Mouse (Mus musculus): Measurements from ENCODE around the gene Lgals3.

Lgals3 gene

DNA sequence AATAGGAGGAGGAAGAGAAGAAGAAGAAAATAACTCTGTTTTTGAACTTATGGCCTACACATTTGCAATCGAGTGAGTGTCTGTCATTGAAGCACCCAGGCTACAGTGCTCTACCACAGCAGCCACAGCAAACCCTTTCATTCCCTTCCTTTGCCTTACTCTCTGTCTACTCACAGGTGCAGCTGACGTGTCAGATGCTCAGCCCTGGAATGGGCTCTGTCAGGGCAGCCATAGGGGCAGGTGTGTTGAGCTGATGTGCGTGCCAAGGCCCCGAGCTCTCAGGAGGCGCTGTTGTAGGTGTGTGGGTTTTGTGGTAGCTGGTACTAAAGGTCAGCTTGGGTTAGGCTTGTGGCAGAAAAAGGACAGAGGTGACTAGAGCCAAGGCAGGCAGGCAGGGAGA lies 2.2 kb downstream of the Lgals3 start:
- DNase-seq (ENCODE audit: low spot score) = no peak

DNA sequence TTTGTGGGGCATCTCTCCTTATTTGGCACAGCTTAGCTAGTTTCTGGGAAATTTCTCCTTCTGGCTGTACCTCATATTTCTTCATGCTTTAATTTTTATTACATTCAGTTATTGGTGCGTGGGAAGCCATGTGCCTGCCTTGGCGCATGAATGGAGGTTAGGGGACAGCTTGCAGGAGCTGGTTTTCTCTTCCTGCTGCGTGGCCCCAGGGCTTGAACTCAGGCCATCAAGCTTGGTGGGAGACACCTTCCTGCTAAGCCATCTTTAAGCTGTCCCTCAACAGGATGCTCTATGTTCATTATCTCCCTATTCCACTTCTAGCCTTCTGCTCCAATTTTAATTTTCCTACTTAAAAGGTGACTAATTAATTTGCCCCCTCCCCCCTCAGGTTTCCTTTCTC lies 3.2 kb downstream of the Lgals3 start:
- no peak for DNase-seq (ENCODE audit: low spot score)

DNA sequence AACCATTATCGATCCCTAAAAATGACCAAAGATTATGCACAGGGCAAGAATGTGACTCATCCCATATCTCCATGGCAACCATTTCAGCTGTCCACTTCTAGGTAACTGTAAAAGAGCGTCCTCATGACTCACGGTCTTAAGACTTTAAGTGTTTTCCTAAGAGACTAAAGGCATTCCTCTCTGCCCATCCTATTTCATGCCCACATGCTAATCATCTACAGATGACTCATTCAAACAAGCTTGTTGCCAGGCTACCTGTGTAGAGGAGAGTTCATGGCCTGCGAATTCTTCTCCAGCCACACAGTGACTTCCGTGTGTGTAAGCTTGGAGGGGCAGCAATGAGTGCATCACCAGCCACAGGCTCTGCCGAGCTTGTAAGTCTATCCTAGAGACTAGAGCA lies 4.1 kb downstream of the Lgals3 start:
- DNase-seq (ENCODE audit: low spot score) = no peak

DNA sequence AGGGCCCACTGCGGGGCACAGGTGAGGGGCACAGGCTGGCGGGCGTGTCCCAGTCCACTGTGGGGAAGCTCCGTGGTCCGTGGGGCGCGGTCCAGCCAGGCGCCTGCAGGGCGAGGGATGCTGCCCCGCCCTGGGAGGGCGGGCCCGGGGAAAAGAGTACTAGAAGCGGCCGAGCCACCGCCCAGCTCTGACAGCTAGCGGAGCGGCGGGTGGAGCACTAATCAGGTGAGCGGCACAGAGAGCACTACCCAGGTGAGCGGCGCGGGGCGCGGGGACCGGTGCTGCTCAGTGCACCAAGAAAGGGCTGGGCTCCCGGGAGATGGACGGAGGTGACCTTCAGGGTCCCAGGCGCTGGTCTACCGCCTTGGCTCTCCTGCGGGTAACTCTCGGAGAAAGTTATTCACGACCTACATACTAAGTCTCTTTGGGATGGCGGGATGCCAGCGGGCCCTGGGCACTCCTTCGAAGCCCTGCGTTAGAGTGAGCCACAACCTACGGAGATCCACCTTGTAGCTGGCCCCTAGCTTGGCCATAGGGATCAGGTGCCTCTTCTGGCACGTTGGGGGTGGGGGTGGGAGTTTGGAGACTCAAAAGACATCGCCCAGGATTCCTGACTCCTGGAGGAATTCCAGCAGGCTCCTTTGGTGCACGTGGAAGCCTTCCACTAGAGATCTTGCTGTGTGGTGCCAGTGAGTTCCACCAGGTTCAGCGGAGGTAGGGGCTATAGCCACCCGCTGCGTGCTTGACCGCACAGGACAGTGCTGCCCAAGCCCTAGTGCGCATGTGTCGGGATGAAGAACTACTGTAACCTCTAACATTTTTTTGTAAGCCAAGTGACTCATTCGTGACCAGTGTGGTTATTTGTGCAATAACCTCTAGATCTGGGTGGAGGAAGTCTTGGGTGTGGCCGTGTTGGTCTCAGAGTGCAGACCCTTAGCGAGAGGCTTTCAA lies 6.5 kb downstream of the Lgals3 start:
- DNase-seq (ENCODE audit: low spot score) = peak; percentile 39

DNA sequence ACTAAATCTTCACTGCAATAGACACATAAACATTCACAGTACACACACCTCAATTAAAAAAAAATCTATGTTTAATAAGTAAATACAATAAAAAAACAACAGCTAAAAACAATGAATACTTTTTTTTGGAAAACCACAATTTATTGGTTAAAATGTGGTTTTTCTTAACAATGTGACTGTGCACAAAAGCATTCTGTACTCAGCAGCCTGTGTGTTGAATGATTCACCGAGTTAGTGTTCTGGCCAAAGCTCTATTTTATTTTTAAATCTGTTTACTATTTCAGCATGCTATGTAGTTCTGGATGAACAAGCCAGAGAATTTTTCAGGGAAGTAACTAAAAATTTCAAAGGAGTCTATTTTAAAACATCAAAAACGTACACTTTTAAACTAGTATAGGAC lies 9.0 kb downstream of the Lgals3 start:
- DNase-seq (ENCODE audit: low spot score) = no peak

DNA sequence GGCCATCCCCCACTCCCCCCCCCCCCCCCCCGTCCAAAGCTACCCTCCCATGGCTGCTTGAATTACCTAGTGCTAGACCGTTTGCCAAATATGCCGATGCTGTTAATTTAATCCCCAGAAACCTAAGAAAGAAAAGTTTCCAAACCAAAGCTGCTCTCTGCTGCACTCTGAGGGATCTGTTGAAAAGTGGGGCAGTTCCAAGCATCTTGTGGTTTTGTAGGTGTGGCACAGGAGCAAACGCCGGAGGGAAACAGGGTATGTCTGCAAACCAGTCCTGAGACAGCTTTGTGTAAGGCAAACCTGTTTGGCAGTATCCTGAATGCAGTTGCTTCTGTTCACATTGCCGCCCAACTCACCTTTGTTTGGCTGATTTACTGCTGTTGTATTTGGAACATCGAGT lies 10.8 kb downstream of the Lgals3 start:
- no peak for DNase-seq (ENCODE audit: low spot score)

DNA sequence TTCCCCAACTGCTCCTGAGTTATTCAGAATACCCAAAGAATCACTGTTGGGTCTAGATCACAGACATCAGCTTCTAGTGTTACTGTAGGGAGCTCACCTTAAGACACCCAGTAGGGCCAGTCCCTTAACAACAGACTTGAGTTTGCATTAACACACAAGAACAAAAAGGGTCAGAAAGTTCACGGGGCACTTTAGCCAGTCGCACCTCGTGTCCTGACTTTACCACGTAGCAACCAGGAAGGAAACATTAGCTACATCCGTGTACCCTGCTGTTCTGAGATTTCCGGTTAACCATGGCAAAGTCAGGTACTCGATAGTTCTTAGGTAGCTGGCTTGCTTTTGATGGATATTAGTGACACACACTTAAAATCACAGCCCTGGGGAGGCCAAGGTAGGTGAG lies 16.4 kb downstream of the Lgals3 start:
- no peak for DNase-seq (ENCODE audit: low spot score)

DNA sequence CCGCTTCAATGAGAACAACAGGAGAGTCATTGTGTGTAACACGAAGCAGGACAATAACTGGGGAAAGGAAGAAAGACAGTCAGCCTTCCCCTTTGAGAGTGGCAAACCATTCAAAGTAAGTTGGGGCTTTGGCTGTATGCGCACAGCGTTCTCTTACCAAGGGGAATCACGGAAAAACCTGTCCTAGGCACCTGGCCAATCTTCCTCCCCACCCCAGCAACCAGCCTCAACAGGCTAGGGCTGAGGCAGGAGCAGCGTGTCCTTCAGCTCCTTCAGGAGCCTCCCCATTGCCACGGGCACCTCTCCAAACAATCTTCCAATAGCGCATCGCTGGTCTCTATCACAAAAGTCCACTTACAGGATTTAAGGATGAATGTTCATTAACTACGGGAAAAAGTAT lies 17.1 kb downstream of the Lgals3 start:
- DNase-seq (ENCODE audit: low spot score) = peak; percentile 45

DNA sequence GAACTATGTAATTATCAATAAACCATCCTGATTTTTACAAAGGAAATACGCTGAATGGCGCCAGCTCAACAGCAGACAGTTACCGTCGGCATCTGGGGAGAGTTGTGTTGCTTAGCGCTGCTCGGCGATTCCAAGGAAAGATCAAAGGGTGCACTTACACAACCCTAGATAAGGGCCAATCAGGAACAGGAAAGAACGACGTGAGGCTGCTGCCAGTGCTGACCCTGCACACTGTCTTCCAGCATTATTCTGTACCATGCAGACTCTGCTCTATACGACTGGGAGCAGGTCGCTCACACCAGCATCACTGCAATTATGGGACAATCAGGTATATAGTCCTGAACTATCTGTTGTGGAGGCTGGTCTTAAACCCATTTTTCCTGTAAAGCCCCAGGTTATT lies 18.6 kb downstream of the Lgals3 start:
- DNase-seq (ENCODE audit: low spot score) = no peak

DNA sequence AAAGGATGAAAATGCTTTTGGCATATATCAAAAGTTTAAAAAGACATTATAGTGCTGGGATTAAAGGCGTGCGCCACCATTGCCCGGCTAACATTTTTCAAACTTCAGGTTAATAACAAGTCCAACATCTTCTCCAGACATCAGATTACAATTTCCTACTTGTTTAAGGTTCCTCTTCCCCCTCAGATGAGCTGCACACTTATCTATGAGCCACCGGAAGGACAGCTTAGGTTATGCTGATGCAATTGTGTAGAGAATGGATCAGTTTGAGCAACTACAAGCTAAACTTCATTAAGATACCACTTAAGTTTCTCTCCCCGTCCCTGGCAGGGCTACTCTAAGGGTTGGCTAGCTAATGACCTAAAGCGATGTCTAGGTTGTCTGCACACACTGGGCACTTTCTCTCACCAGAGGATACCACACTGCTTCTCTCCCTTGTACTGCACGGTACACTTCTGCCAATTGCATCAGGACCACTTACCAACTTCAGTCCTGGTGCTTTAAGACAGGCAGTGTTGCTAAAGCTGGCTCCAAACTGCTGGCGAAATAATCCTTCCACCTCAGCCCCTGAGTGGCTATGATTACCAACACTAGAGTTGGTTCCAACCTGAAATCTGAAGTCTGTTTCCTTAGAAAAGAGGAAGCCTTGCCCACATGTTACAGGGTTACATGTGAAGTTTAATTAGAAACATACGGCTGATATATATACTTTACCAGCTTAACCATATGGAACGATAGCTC lies 26.0 kb downstream of the Lgals3 start:
- no peak for DNase-seq (ENCODE audit: low spot score)

DNA sequence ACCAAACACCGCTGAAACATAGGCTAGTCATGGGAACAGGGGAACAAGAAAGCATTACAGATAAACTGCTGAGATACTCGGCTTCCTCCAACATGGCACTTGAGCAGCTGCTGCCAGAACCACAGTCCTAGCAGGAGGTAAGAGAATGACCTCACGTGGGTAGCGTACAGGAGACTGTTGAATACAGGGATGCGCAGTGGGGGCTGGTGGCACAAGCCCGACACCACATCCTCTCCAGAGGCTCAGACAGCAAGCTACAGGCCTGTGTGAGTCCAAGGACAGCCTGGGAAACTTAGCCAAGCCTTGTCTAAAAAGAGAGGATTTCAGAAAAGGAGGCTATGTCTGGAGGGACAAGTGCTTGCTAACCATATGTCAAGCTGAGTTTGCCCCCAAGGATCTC lies 27.5 kb downstream of the Lgals3 start:
- no peak for DNase-seq (ENCODE audit: low spot score)

DNA sequence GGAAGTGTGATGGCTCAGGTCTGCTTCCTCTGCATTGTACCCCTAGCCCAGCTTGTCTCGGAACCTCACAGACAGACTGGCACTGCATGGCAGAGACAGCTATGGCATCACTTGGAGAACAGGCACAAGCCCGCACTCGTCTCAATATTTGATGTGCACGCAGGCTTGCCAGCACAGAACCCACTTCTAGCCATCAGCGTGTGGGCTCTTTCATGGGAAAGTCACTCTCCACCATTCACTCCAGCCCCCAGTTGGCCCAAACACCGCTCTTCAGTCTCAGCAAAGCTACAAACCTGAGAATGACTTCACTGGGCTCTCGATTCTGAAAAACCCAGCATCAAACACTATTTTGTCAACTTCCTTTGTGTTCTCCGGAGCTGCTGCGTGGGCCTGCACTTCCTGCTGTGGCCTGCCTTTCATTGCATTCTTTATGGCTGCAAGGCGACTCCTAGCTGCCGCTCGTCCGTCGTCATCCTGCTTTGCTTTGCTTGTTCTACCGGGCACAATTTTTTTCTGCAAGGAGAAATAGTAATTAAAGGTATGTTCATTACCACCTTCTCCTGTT lies 28.0 kb downstream of the Lgals3 start:
- no peak for DNase-seq (ENCODE audit: low spot score)

DNA sequence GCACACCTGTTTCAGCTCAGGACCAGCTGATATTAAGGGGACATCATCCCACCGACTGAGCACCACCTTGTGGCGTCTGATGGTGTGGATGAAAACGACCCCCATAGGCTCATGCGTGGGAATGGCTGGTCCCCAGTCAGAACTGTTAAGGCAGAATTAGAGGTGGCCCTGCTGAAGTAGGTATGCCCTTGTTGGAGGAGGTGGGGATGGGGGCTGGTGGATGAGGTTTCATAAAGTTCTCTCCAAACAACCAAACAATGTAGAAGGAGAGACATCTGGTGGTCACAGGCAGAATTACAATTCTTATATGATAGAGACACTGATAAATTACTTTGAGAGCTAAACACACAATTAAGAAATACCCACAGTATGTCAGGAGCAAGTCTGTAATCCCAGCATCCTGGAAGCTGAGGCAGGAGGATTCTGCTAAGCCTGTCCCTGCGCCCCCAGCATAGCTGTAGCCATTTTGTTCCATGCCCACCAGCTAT lies 28.7 kb downstream of the Lgals3 start:
- peak; percentile 7 for DNase-seq (ENCODE audit: low spot score)

DNA sequence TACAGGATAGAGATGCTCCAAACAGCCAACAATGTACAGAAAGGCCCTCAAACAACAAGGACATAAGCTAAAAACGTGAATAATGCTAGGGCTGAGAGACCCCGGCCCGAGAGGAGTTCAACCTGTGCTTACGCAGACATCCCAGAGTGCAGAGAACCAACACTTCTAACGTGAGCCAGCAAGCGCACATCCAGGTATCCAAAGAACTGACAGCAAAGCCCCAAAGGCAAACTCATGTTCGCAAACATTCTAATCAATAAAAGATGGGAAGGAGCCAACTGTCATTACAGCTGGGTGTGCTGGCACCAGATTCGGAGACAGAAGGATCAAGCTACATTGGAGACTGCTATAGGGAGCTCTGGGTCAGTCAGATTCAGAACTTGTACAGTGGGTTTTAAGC lies 35.2 kb downstream of the Lgals3 start:
- no peak for DNase-seq (ENCODE audit: low spot score)

DNA sequence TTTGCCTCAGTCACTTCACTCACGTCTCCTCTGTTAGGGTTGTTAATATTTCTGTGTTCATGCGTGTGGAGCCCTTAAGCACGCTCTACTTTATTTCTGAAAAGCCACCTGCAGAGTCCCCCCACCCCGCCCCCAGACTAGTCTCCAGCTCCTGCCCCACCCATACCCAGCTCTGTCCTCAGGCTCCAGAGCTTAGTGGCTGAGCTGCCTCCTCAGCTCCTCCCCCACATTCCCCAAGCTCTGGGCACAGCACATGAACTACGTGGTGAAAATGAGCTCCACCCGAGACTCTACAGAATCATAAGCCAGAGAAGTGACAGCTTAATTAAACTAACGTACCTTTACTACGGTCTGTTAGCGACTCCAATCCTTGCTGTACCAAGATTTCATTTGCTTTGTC lies 38.4 kb downstream of the Lgals3 start:
- DNase-seq (ENCODE audit: low spot score) = no peak

DNA sequence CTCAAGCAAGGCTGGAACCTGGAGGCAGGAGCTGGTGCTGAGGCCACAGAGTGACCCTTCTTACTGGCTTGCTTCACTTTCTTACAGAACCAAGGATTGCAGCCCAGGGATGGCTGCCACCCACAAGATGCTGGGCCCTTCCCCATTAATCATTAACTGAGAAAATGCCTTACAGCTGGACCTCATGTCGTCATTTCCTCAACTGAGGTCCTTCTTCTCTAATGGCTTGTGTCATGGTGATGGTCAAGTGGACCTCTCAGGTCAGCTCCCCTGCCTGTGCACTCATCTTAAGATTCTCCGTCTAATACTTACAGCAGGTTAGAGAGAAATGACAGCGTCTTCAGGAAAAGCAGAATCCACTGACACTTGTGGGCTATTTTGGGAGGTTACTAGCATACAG lies 49.8 kb downstream of the Lgals3 start:
- no peak for DNase-seq (ENCODE audit: low spot score)

DNA sequence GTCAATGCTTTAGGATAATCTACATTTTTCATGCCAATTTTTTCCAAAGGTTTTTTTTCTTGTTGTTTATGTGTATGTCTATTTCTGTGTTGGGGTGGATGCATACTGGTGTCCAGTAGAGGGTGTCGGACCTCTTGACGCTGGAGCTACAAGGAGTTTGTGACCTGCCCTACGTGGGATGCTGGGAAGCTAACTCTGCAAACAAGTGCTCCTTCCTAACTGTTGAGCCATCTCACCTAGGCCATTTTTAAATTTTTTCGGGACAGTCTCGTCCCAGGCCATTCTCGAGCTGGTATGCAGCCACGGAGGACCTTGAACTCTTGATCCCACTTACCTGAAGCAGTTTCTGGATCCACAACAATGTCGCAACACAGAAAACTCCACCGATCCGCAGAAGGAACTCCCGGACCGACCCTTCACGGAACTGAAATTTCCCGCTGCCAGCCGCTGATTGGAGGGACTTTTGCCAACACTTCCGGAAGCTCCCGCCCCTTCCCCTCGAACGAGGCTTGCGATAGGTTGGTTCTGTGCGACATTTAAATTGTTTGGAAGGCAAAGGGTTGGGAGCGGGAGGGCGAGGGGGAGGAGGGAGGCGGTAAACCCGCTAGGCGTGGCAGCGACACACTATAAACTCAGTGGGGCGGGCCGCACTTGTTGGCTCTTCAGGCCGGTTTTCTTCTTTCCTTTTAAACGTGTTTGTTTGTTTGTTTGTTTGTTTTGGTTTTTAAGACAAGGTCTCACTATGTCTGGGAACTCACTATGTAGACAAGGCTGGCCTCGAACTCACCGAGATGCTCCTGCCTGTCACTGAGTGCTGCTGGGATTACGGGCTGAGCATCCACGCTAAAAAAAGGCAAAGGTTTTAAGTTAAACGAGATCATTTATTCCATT lies 50.5 kb downstream of the Lgals3 start, which contains the start of gene Dlgap5:
Gene Dlgap5, minus strand, starts transcription at position 633 of the 891 bp plus-strand sequence.
- peak; percentile 89 for DNase-seq (ENCODE audit: low spot score)

DNA sequence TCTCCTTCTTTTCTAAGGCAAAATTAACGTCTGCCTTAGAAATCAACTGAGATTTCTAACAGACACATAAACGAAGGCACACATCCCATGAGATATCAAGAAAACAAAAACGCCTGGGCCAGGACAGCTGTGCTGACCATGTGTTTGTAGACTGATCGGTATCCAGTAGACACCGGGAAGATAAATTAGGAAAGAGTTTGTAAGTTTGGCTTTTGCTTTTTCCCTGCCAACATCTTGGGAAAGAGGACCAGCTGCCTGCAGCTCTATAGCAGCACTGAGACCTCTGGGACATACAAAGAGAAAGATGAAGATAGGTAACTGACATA lies 51.1 kb downstream of the Lgals3 start:
- no peak for DNase-seq (ENCODE audit: low spot score)

DNA sequence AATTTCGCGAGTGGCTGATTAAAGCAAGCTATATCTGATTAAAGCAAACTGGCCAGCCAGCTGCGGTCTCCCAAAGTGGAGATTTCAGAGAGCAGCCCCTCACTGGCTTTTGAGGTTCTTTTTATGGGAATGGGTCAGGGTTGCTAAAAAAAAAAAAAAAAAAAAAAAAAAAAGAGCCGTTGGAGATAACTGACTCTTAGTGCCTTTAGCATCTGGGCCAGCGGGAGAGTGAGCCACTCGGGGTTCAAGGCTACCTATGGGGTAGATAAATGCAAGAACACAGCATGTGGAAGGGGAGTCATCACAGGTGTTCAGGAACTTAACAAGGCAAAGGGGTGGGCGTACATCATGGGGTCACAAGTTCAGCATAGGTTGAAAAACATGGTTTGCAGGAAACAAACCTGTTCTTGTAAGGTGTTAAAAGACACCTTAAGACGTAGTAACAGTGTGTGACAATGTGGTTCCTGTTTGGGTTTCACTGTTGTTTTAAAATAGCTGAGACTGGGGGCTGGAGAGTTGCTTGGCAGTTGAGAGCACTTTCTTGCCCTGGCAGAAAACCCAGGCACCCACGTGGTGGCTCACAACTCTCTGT lies 51.6 kb downstream of the Lgals3 start:
- DNase-seq (ENCODE audit: low spot score) = no peak

DNA sequence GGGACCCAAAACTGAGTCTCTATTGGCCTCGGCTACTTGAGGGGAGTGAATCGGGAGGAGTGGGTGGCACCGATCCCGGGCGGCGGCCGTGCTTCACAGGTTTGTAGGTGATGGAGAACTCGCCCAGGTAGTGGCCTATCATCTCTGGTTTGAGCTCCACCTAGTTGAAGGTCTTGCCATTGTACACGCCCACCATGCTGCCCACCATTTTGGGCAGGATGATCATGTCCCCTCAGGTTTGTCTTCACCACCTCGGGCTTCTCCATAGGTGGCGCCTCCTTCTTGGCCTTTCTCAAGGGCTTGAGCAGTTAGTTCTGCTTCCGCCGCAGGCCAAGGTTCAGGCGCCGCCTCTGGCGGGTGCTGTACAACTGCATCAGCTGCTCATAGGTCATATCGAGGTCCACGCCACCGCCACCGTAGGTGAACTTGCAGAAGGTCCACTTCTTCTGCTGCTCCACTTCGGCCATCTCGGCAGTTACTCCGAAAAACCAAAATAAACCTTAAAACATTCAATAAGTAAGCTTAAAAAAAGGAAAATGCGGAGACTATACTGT lies 52.2 kb downstream of the Lgals3 start:
- no peak for DNase-seq (ENCODE audit: low spot score)

DNA sequence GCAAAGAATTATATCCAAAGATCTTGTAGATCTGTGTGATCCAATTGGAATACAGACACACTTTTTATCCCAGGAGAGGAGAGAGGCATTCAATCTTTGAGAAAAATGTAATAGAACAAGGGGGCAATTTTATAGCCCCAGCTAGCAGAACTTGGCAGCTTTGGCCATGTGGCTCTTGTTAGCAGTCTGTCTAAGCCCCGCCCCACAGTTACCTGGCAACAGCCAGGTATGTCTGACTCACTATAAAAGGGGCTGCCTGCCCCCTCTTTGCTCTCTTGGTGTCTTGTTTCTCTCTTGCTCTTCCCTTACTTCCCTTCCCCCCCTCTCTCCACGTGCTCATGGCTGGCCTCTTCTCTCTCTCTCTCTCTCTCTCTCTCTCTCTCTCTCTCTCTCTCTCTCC lies 54.1 kb downstream of the Lgals3 start:
- no peak for DNase-seq (ENCODE audit: low spot score)

All from ovary, postnatal 36 days (tissue).